Mouse (Mus musculus) E14TG2a.4 (cell line): ENCODE results near the gene Gsta1.

Source experiments
- CTCF ChIP-seq: conservative IDR thresholded peaks from 2 replicates; pipeline ENCODE4 v1.5.1; 2014; ENCODE audit warnings: low read length
- NANOG ChIP-seq: IDR thresholded peaks from 2 replicates; pipeline ENCODE4 v1.6.1; 2014; ENCODE audit warnings: borderline replicate concordance, low read length, mixed read lengths

DNA sequence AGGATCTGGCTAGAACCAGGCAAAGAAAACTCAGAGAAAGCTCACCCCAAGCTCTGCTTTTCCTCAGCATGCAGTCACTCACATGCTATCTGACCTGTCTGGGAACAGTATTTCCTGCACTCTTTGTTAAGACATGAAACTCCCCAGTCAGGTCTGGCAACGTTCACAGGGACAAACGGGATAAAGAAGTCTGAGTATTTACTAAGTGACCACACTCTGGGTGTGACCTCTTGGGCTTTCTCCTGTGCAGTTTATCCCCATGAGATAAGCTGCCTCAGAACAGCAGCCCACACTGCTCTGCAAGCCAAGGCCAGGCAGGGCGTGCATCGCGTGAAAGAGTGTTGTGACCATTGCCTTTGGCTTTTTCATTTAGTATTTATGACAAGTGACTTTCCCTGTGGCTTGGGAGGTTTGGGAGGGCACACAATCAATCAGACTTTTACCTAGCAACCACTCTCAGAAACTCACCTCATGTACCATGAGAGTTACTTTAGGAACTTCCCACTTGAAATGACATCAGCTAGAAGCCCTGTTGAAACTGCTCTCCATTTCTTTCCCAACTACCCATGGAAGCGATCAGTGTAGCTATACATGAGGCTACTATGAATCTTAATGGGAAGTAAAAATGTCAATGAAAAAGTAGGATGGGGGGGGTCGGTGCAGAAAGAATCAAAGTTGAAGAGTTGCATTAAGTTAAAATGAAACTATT lies 18.0 kb upstream of the Gsta1 start:
- TF ChIP-seq CTCF: no peak
- no peak for TF ChIP-seq NANOG
